Mouse (Mus musculus) heart, adult 9 months (tissue): Measurements from ENCODE around the gene Vmn2r38.
"Not testable (repeated sequence)": the region's sequence is repeated elsewhere in the genome, so short reads cannot be mapped to it uniquely, and the experiment has no call there.

Experiments
- DNase-seq, 2 experiments: peaks; one replicate each; pipeline ENCODE4 v3.0.0; 2022; ENCODE audit warnings: low spot score in 2 of 2

Gene Vmn2r38

GRCm38 (mm10) chr7:9097781-9098180 is at the start of gene Vmn2r38:
Gene Vmn2r38 (minus strand): TSS chr7:9097881.
- DNase-seq: not testable (repeated sequence)

- not testable (repeated sequence) for DNase-seq
Observed at GRCm38 (mm10) chr7:9065353-9065752, 32.3 kb downstream of the Vmn2r38 start.

- DNase-seq: not testable (repeated sequence)
Observed at GRCm38 (mm10) chr7:9030698-9031097, 67.0 kb downstream of the Vmn2r38 start, which contains the start of gene Vmn2r39. Gene Vmn2r39 (minus strand): TSS chr7:9030798.
